Mouse (Mus musculus): Measurements from ENCODE around the gene Gm28035.

GRCm38 (mm10) chr2:30250166-30251128 lies 10.1 kb downstream of the Gm28035 start:
- no peak for TF ChIP-seq CTCF (conservative IDR thresholded peaks at IDR 0.05; ENCODE audit: insufficient read depth, insufficient read length, low read depth, low read length)
- TF ChIP-seq POLR2A (IDR thresholded peaks at IDR 0.05; ENCODE audit: low read depth, low read length) = no peak
